Mouse (Mus musculus) heart, postnatal 14 days (tissue): ENCODE measurements at regions not wholly inside any gene's neighbourhood (a gene's known extent, or its start where the extent isn't known, plus 50 kb on each side); places are given as distances from the start of the nearest gene placed in this dataset.

Experiments
- DNase-seq, 2 experiments: peaks; one replicate each; pipeline ENCODE4 v3.0.0; 2021 to 2022
- intact Hi-C: fragments of 180-260 bp; cut with DNase I; formaldehyde crosslinking; loops from one replicate; pipeline ENCODE4 v1.15.1; 2025

GRCm38 (mm10) chr13:85639376-85640229, 350.7 kb upstream of the Rasa1 start:
- peak in 1 of 2 experiments; percentile 7 for DNase-seq
- intact Hi-C loops, result no loop called here

GRCm38 (mm10) chr13:85629506-85630175, 340.7 kb upstream of the Rasa1 start:
- DNase-seq, result peak in 1 of 2 experiments; percentile 6
- intact Hi-C loops, result no loop called here
